Mouse (Mus musculus) G1E (cell line): ENCODE measurements around the gene Pigl. TPM values are rescaled to one million over a fixed set of nuclear protein-coding genes. Genes with fewer than 3 reads are reported as not detected.
A peak's percentile ranks its signal among the peaks of the same experiment; 100 is the strongest.

Experiments used
- ATAC-seq: 2 replicates; pipeline ENCODE4 v1.8.0; 2016; ENCODE audit warnings: mild to moderate bottlenecking; ENCODE audit not compliant: insufficient number of reproducible peaks, poor library complexity, low FRiP score, severe bottlenecking; ENCODE audit errors: extremely low read depth
- DNase-seq: peaks from one replicate; pipeline ENCODE4 v3.0.0; 2012; ENCODE audit warnings: low spot score
- H3K27me3 ChIP-seq: 2 replicates; pipeline ENCODE4 v1.6.1; 2012; ENCODE audit warnings: mild to moderate bottlenecking, low read length, inconsistent platforms; ENCODE audit not compliant: insufficient read depth
- H3K36me3 ChIP-seq: replicated peaks from 2 replicates; pipeline ENCODE3; 2012; ENCODE audit warnings: mild to moderate bottlenecking, inconsistent platforms
- H3K4me1 ChIP-seq: 2 replicates; pipeline ENCODE4 v1.6.1; 2012; ENCODE audit warnings: low read depth, low read length, inconsistent platforms, mixed read lengths; ENCODE audit not compliant: insufficient read depth
- H3K4me3 ChIP-seq: 2 replicates; pipeline ENCODE4 v1.5.1; 2012; ENCODE audit warnings: low read depth, mild to moderate bottlenecking, inconsistent platforms, low read length, moderate library complexity, mixed read lengths
- H3K9me3 ChIP-seq: replicated peaks from 2 replicates; pipeline ENCODE4 v1.6.1; 2012; ENCODE audit warnings: inconsistent platforms
- CTCF ChIP-seq: IDR thresholded peaks from 2 replicates; pipeline ENCODE4 v1.5.1; 2012; ENCODE audit warnings: low read depth, low read length, inconsistent platforms, mixed read lengths
- GATA1 ChIP-seq: IDR thresholded peaks from 2 replicates; pipeline ENCODE4 v1.6.1; 2012; ENCODE audit warnings: borderline replicate concordance, low read length, inconsistent platforms, mixed read lengths
- GATA2 ChIP-seq: IDR thresholded peaks from 2 replicates; pipeline ENCODE4 v1.6.1; 2012; ENCODE audit warnings: low read depth, low read length, inconsistent platforms, borderline replicate concordance
- POLR2AphosphoS5 ChIP-seq: IDR thresholded peaks from 2 replicates; pipeline ENCODE4 v1.6.1; 2012; ENCODE audit warnings: low read depth, low read length, inconsistent platforms; ENCODE audit not compliant: insufficient replicate concordance
- TAL1 ChIP-seq: conservative IDR thresholded peaks from 2 replicates; pipeline ENCODE4 v1.6.1; 2012; ENCODE audit warnings: low read depth, low read length, inconsistent platforms, mixed read lengths
- polyA plus RNA-seq: library from polyadenylated mRNA; stranded (reverse); fragments of >175 nt; gene quantifications from 2 replicates; pipeline ENCODE4 v1.2.3, GENCODE M21; 2012
- total RNA-seq, 2 experiments: library from RNA; stranded (forward) in 1 of 2; stranded (reverse) in 1 of 2; fragments of 200-1000 nt in 1 of 2; fragments of >200 nt in 1 of 2; fragmentation: Nextera tagmentation in 1 of 2; gene quantifications; 2 replicates each; pipeline ENCODE4 v1.2.3; 2014 to 2017

Gene Pigl
- total and polyA plus RNA-seq, 3 experiments = 2.9 to 32.9 (median 5.3) TPM

- Histone ChIP-seq H3K36me3 (peaks cover 69% of the 10 kb centered on the region), H3K9me3 (no peaks in the 10 kb centered on the region), H3K4me3 (no peak overlapping the region), H3K4me1 (no peaks in the 10 kb centered on the region), H3K27me3 (no peaks in the 10 kb centered on the region)
- no peak for ATAC-seq
- no peak for DNase-seq
- TF ChIP-seq POLR2AphosphoS5 = no peak
- TF ChIP-seq GATA1 = no peak
- TF ChIP-seq GATA2 = no peak
- TF ChIP-seq CTCF = no peak
- TF ChIP-seq TAL1 = no peak
Observed at GRCm38 (mm10) chr11:62509571-62509970, 51.3 kb downstream of the Pigl start.

- DNase-seq (no peak), ATAC-seq (no peak)
- Histone ChIP-seq H3K4me3 (no peak overlapping the region), H3K36me3 (peaks cover 59% of the 10 kb centered on the region), H3K27me3 (no peaks in the 10 kb centered on the region), H3K4me1 (no peaks in the 10 kb centered on the region), H3K9me3 (no peaks in the 10 kb centered on the region)
- TF ChIP-seq GATA2 (no peak), TAL1 (no peak), GATA1 (no peak), POLR2AphosphoS5 (no peak), CTCF (no peak)
Observed at GRCm38 (mm10) chr11:62510956-62511355, 52.7 kb downstream of the Pigl start.

- no peaks in the 10 kb centered on the region for H3K9me3 ChIP-seq
- ATAC-seq = no peak
- no peaks in the 10 kb centered on the region for H3K4me1 ChIP-seq
- no peaks in the 10 kb centered on the region for H3K27me3 ChIP-seq
- H3K4me3 ChIP-seq = peak overlapping the region; percentile 18; the same call in 1 of the 2 replicates
- DNase-seq = no peak
- no peak for TF ChIP-seq GATA1
- no peak for TF ChIP-seq CTCF
- TF ChIP-seq POLR2AphosphoS5 = no peak
- no peak for TF ChIP-seq TAL1
- TF ChIP-seq GATA2 = no peak
- H3K36me3 ChIP-seq = peaks cover 53% of the 10 kb centered on the region
Observed at GRCm38 (mm10) chr11:62511444-62512202, 53.4 kb downstream of the Pigl start.

- H3K36me3 ChIP-seq = peaks cover 43% of the 10 kb centered on the region
- DNase-seq = no peak
- TF ChIP-seq GATA1 (no peak), POLR2AphosphoS5 (no peak)
Observed at GRCm38 (mm10) chr11:62512529-62513080, 54.3 kb downstream of the Pigl start.

GRCm38 (mm10) chr11:62513311-62513710, 55.1 kb downstream of the Pigl start:
- ATAC-seq (no peak), DNase-seq (no peak)
- Histone ChIP-seq H3K27me3 (no peaks in the 10 kb centered on the region), H3K36me3 (peaks cover 39% of the 10 kb centered on the region), H3K4me1 (no peaks in the 10 kb centered on the region), H3K9me3 (no peaks in the 10 kb centered on the region), H3K4me3 (no peak overlapping the region)
- TF ChIP-seq TAL1 = no peak
- TF ChIP-seq CTCF = no peak
- TF ChIP-seq POLR2AphosphoS5 = no peak
- no peak for TF ChIP-seq GATA1
- no peak for TF ChIP-seq GATA2

More at GRCm38 (mm10) chr11:62512529-62513080, 54.3 kb downstream of the Pigl start:
- Histone ChIP-seq H3K27me3 (no peaks in the 10 kb centered on the region), H3K4me1 (no peaks in the 10 kb centered on the region), H3K4me3 (no peak overlapping the region), H3K9me3 (no peaks in the 10 kb centered on the region)
- no peak for ATAC-seq

- no peak overlapping the region for H3K4me3 ChIP-seq
- H3K36me3 ChIP-seq = peaks cover 13% of the 10 kb centered on the region
- peaks cover 3% of the 10 kb centered on the region; the same call in 1 of the 2 replicates for H3K4me1 ChIP-seq
- ATAC-seq = no peak
- H3K27me3 ChIP-seq = no peaks in the 10 kb centered on the region
- no peak for TF ChIP-seq POLR2AphosphoS5
- TF ChIP-seq CTCF = no peak
- no peak for TF ChIP-seq TAL1
- TF ChIP-seq GATA2 = no peak
- no peak for TF ChIP-seq GATA1
- DNase-seq = no peak
- no peaks in the 10 kb centered on the region for H3K9me3 ChIP-seq
Observed at GRCm38 (mm10) chr11:62518991-62519390, 60.7 kb downstream of the Pigl start.

GRCm38 (mm10) chr11:62522283-62522682, 64.0 kb downstream of the Pigl start:
- no peak for DNase-seq
- H3K4me3 ChIP-seq = no peak overlapping the region

More at GRCm38 (mm10) chr11:62522283-62522682, 64.0 kb downstream of the Pigl start:
- no peaks in the 10 kb centered on the region for H3K27me3 ChIP-seq
- ATAC-seq = no peak
- H3K9me3 ChIP-seq = no peaks in the 10 kb centered on the region
- H3K36me3 ChIP-seq = peaks cover 43% of the 10 kb centered on the region
- no peak for TF ChIP-seq CTCF
- no peak for TF ChIP-seq GATA2
- no peak for TF ChIP-seq GATA1
- TF ChIP-seq TAL1 = no peak
- no peak for TF ChIP-seq POLR2AphosphoS5
- peaks cover 5% of the 10 kb centered on the region for H3K4me1 ChIP-seq
